Mouse (Mus musculus): ENCODE measurements around the gene Hacd2. TPM values are rescaled to one million over a fixed set of nuclear protein-coding genes. Genes with fewer than 3 reads are reported as not detected.

Hacd2 gene
- total and polyA plus RNA-seq, 3 experiments: 30.1 to 135 (median 50.3) TPM

GRCm38 (mm10) chr16:35116328-35116956 is 94.2 kb downstream of the Hacd2 start:
- H3K4me3 ChIP-seq (replicated peaks in 1 of 3; ENCODE audit: low read depth in 2 of 3, low read length in 2 of 3, poor library complexity in 1 of 3): no peak overlapping the region
- in situ Hi-C loops (cut with MboI; ENCODE audit: low pct_ligation_motif_present, low pct_unique_long_range_greater_than_20kb, low sequenced_read_pairs) (no loop called here), dilution Hi-C loops (cut with MboI; ENCODE audit: extremely low pct_ligation_motif_present, extremely low pct_unique_long_range_greater_than_20kb, low sequenced_read_pairs) (no loop called here)
- no peak overlapping the region for H3K9ac ChIP-seq (ENCODE audit: insufficient read depth, low read depth)
- no peaks in the 10 kb centered on the region for H3K27me3 ChIP-seq (replicated peaks)
- no peak for TF ChIP-seq HCFC1 (IDR thresholded peaks at IDR 0.05; ENCODE audit: low read depth, low read length)
- H3K4me1 ChIP-seq (ENCODE audit: control insufficient read depth in 1 of 2, insufficient read depth in 2 of 2): no peaks in the 10 kb centered on the region
- H3K79me2 ChIP-seq (replicated peaks; ENCODE audit: control insufficient read depth, extremely low read depth, insufficient read depth, poor library complexity, severe bottlenecking): no peaks in the 10 kb centered on the region
- H3K9me3 ChIP-seq (replicated peaks; ENCODE audit: low read length): peaks cover 12% of the 10 kb centered on the region
- no peak overlapping the region for H3K27ac ChIP-seq (ENCODE audit: insufficient read depth, low read depth)
- H3K4me2 ChIP-seq (ENCODE audit: insufficient read depth, low read depth, poor library complexity, severe bottlenecking): no peak overlapping the region
- peaks cover 0 to 3% of the 10 kb centered on the region in 2 experiments for H3K36me3 ChIP-seq (replicated peaks in 1 of 2; ENCODE audit: control insufficient read depth in 1 of 2, insufficient read depth in 1 of 2, low read length in 1 of 2)
- no peak for DNase-seq (ENCODE audit: extremely low read depth)

- H3K36me3 ChIP-seq (replicated peaks in 1 of 2; ENCODE audit: control insufficient read depth in 1 of 2, insufficient read depth in 1 of 2, low read length in 1 of 2): no peaks in the 10 kb centered on the region
- in situ Hi-C loops (cut with MboI; ENCODE audit: low pct_ligation_motif_present, low pct_unique_long_range_greater_than_20kb, low sequenced_read_pairs): no loop called here
- DNase-seq (ENCODE audit: extremely low read depth): no peak
- no peak overlapping the region for H3K9ac ChIP-seq (ENCODE audit: insufficient read depth, low read depth)
- TF ChIP-seq MAX (IDR thresholded peaks at IDR 0.05; ENCODE audit: low read length): no peak
- TF ChIP-seq KAT2A (IDR thresholded peaks at IDR 0.05; ENCODE audit: insufficient replicate concordance, low read length): no peak
- no peak for TF ChIP-seq MYC (IDR thresholded peaks at IDR 0.05; ENCODE audit: low read depth, low read length)
- no peak overlapping the region for H3K27ac ChIP-seq (ENCODE audit: insufficient read depth, low read depth)
- no peaks in the 10 kb centered on the region for H3K79me2 ChIP-seq (replicated peaks; ENCODE audit: control insufficient read depth, extremely low read depth, insufficient read depth, poor library complexity, severe bottlenecking)
- dilution Hi-C loops (cut with MboI; ENCODE audit: extremely low pct_ligation_motif_present, extremely low pct_unique_long_range_greater_than_20kb, low sequenced_read_pairs): no loop called here
- H3K27me3 ChIP-seq (replicated peaks): no peaks in the 10 kb centered on the region
- H3K4me3 ChIP-seq (replicated peaks in 1 of 3; ENCODE audit: low read depth in 2 of 3, low read length in 2 of 3, poor library complexity in 1 of 3): no peak overlapping the region
- no peaks in the 10 kb centered on the region for H3K4me1 ChIP-seq (ENCODE audit: control insufficient read depth in 1 of 2, insufficient read depth in 2 of 2)
- peaks cover 12% of the 10 kb centered on the region for H3K9me3 ChIP-seq (replicated peaks; ENCODE audit: low read length)
- no peak overlapping the region for H3K4me2 ChIP-seq (ENCODE audit: insufficient read depth, low read depth, poor library complexity, severe bottlenecking)
These were observed 95.2 kb downstream of the Hacd2 start for GRCm38 (mm10) chr16:35117436-35117835.

GRCm38 (mm10) chr16:35120603-35121002 is 98.4 kb downstream of the Hacd2 start:
- Histone ChIP-seq H3K36me3 (replicated peaks in 1 of 2; ENCODE audit: control insufficient read depth in 1 of 2, insufficient read depth in 1 of 2, low read length in 1 of 2) (no peaks in the 10 kb centered on the region), H3K9ac (ENCODE audit: insufficient read depth, low read depth) (no peak overlapping the region), H3K27ac (ENCODE audit: insufficient read depth, low read depth) (no peak overlapping the region), H3K4me3 (replicated peaks in 1 of 3; ENCODE audit: low read depth in 2 of 3, low read length in 2 of 3, poor library complexity in 1 of 3) (no peak overlapping the region), H3K79me2 (replicated peaks; ENCODE audit: control insufficient read depth, extremely low read depth, insufficient read depth, poor library complexity, severe bottlenecking) (no peaks in the 10 kb centered on the region), H3K27me3 (replicated peaks) (peaks cover 8% of the 10 kb centered on the region), H3K9me3 (replicated peaks; ENCODE audit: low read length) (peaks cover 12% of the 10 kb centered on the region), H3K4me1 (ENCODE audit: control insufficient read depth in 1 of 2, insufficient read depth in 2 of 2) (no peaks in the 10 kb centered on the region), H3K4me2 (ENCODE audit: insufficient read depth, low read depth, poor library complexity, severe bottlenecking) (no peak overlapping the region)
- no peak for DNase-seq (ENCODE audit: extremely low read depth)
- dilution Hi-C loops (cut with MboI; ENCODE audit: extremely low pct_ligation_motif_present, extremely low pct_unique_long_range_greater_than_20kb, low sequenced_read_pairs) (no loop called here), in situ Hi-C loops (cut with MboI; ENCODE audit: low pct_ligation_motif_present, low pct_unique_long_range_greater_than_20kb, low sequenced_read_pairs) (no loop called here)
- TF ChIP-seq UBTF (IDR thresholded peaks at IDR 0.05; ENCODE audit: low read depth, low read length): no peak
- TF ChIP-seq MYC (IDR thresholded peaks at IDR 0.05; ENCODE audit: low read depth, low read length): no peak
- TF ChIP-seq MAZ (IDR thresholded peaks at IDR 0.05; ENCODE audit: low read depth, low read length): no peak
- no peak for TF ChIP-seq MXI1 (IDR thresholded peaks at IDR 0.05; ENCODE audit: low read depth, low read length)
- no peak for TF ChIP-seq GABPA (IDR thresholded peaks at IDR 0.05; ENCODE audit: insufficient replicate concordance, low read depth, low read length)
- no peak for TF ChIP-seq SMC3 (IDR thresholded peaks at IDR 0.05; ENCODE audit: low read depth, low read length)
- no peak for TF ChIP-seq BHLHE40 (IDR thresholded peaks at IDR 0.05; ENCODE audit: low read depth, low read length)
- TF ChIP-seq USF1 (IDR thresholded peaks at IDR 0.05; ENCODE audit: low read depth, low read length): no peak
- TF ChIP-seq TBP (conservative IDR thresholded peaks at IDR 0.05; ENCODE audit: low read depth, low read length): no peak
- no peak for TF ChIP-seq PAX5 (IDR thresholded peaks at IDR 0.05; ENCODE audit: low read length)
- TF ChIP-seq MAX (IDR thresholded peaks at IDR 0.05; ENCODE audit: low read length): no peak
- TF ChIP-seq JUND (conservative IDR thresholded peaks at IDR 0.05; ENCODE audit: low read depth, low read length): no peak
- no peak for TF ChIP-seq IRF4 (IDR thresholded peaks at IDR 0.05; ENCODE audit: low read depth, low read length)
- TF ChIP-seq ZKSCAN1 (IDR thresholded peaks at IDR 0.05; ENCODE audit: borderline replicate concordance, low read depth, low read length): no peak

Data from CH12.LX (cell line).